Comparison of ENCODE assay signal across 26 mouse cellular contexts in genomic region chr4:100446897-100447296, GRCm38 (mm10). TPM values are rescaled to one million over a fixed set of nuclear protein-coding genes. Genes with fewer than 3 reads are reported as not detected.
DNase-seq lines count a peak whose midpoint lies in the region; ATAC-seq and TF ChIP-seq lines count a peak whose summit lies in the region.
"Had no signal": no experiment of that assay in that cellular context is flagged by ENCODE, and none has a peak within 500 bp of the region (broad histone marks: within the 10 kb centered on the region; RNA-seq: fewer than 3 reads in every experiment).

No protein-coding gene starts in this region.

- no peaks in the 10 kb centered on the region for H3K9me3 ChIP-seq in kidney, embryonic 15.5 days (replicated peaks)
- H3K9me3 ChIP-seq in hindbrain, embryonic 10.5 days = no peaks in the 10 kb centered on the region
- H3K9me3 ChIP-seq: embryonic facial prominence, embryonic 15.5 days; forebrain, embryonic 10.5 days; heart, embryonic 10.5 days had no signal

- peak overlapping the region; percentile 66 for H3K27ac ChIP-seq in kidney, embryonic 15.5 days
- H3K27ac ChIP-seq in kidney, adult 2 months (ENCODE audit: insufficient read depth, low read depth, low read length) = no peak overlapping the region
- H3K27ac ChIP-seq in hindbrain, embryonic 10.5 days = no peak overlapping the region
- H3K27ac ChIP-seq: embryonic facial prominence, embryonic 15.5 days; forebrain, embryonic 10.5 days; heart, embryonic 10.5 days; hindbrain, embryonic 14.5 days had no signal

- peaks cover 5% of the 10 kb centered on the region; the same call in 1 of the 2 replicates for H3K4me1 ChIP-seq in kidney, embryonic 15.5 days
- H3K4me1 ChIP-seq in kidney, adult 2 months (ENCODE audit: control insufficient read depth, insufficient read depth, low read length) = no peaks in the 10 kb centered on the region
- no peaks in the 10 kb centered on the region for H3K4me1 ChIP-seq in hindbrain, embryonic 10.5 days (replicated peaks)
- H3K4me1 ChIP-seq: embryonic facial prominence, embryonic 15.5 days; forebrain, embryonic 10.5 days; heart, embryonic 10.5 days had no signal

- 30% methylated on average over 3 of the region's 3 CpGs for WGBS in kidney, embryonic 15.5 days
- WGBS in kidney, adult 2 months = 42% methylated on average over 3 of the region's 3 CpGs
- WGBS in hindbrain, embryonic 10.5 days = 74% methylated on average over 3 of the region's 3 CpGs

- peaks cover 12% of the 10 kb centered on the region for H3K36me3 ChIP-seq in kidney, embryonic 15.5 days
- H3K36me3 ChIP-seq in kidney, adult 2 months (ENCODE audit: control insufficient read depth, insufficient read depth, low read length) = no peaks in the 10 kb centered on the region
- peaks cover 3% of the 10 kb centered on the region for H3K36me3 ChIP-seq in hindbrain, embryonic 10.5 days

- no peak for TF ChIP-seq CTCF in kidney, adult 2 months (conservative IDR thresholded peaks at IDR 0.05; ENCODE audit: insufficient read depth, insufficient read length, low read depth, low read length)

- no peak overlapping the region for H3K4me2 ChIP-seq in kidney, embryonic 15.5 days
- H3K4me2 ChIP-seq: embryonic facial prominence, embryonic 15.5 days; hindbrain, embryonic 14.5 days had no signal

- no peak for DNase-seq in kidney, adult 2 months
- peak; percentile 11 for DNase-seq in 3T3-L1 (ENCODE audit: low read depth, low spot score)
- DNase-seq in 416B (ENCODE audit: low read depth) = peak; percentile 30
- DNase-seq in hindbrain, embryonic 10.5 days (ENCODE audit: low spot score) = no peak
- DNase-seq: adrenal gland, postnatal 14 days; cerebellum, adult 18-20 months; cerebellum, adult 9-11 months; cerebellum, postnatal 36 days; gastrocnemius, postnatal 36 days; heart, adult 18-20 months; heart, postnatal 10 days had no signal

- H3K27me3 ChIP-seq in kidney, embryonic 15.5 days = no peaks in the 10 kb centered on the region
- no peaks in the 10 kb centered on the region for H3K27me3 ChIP-seq in kidney, adult 2 months (replicated peaks; ENCODE audit: control insufficient read depth, insufficient read depth, low read length)
- H3K27me3 ChIP-seq in hindbrain, embryonic 10.5 days (ENCODE audit: insufficient read depth, poor library complexity, severe bottlenecking) = no peaks in the 10 kb centered on the region
- H3K27me3 ChIP-seq: embryonic facial prominence, embryonic 15.5 days; Patski had no signal

- no peak overlapping the region for H3K9ac ChIP-seq in kidney, embryonic 15.5 days
- H3K9ac ChIP-seq: embryonic facial prominence, embryonic 15.5 days; hindbrain, embryonic 14.5 days had no signal

- H3K4me3 ChIP-seq in kidney, embryonic 15.5 days (replicated peaks) = no peak overlapping the region
- no peak overlapping the region for H3K4me3 ChIP-seq in kidney, adult 2 months (ENCODE audit: insufficient read depth, low read depth, low read length)
- no peak overlapping the region for H3K4me3 ChIP-seq in hindbrain, embryonic 10.5 days
- H3K4me3 ChIP-seq: embryonic facial prominence, embryonic 15.5 days; erythroblast, embryonic 14.5 days; forebrain, embryonic 10.5 days; heart, embryonic 10.5 days had no signal

- no peak for TF ChIP-seq POLR2A in kidney, adult 2 months (IDR thresholded peaks at IDR 0.05; ENCODE audit: low read depth, low read length)

- ATAC-seq in kidney, embryonic 15.5 days (replicated peaks; ENCODE audit: low FRiP score) = 0 out of 2 replicates have a peak, but pooled peaks have one; percentile 54
- 0 out of 2 replicates have a peak, but pooled peaks have one; percentile 37 for ATAC-seq in megakaryocyte progenitor cell, adult 5-6 weeks (replicated peaks; ENCODE audit: poor library complexity)
- ATAC-seq: activated CD4-positive, CD25-positive, alpha-beta regulatory T cell, adult 4 months; forebrain, embryonic 14.5 days; Patski had no signal

RNA-seq across cellular contexts. Expression of gene Ube2u, which starts 31.8 kb away (rescaled TPM):
- 0.68 and 1.8 TPM in 2 replicates for polyA plus RNA-seq in kidney, embryonic 15.5 days (2015; fragmentation: Nextera tagmentation; extraction: Ambion mirVana)
- polyA plus RNA-seq in kidney, adult 2 months (2012; rRNA removed) = 1.1 and 1.7 TPM in 2 replicates
- total RNA-seq in megakaryocyte progenitor cell, adult 5-6 weeks (2015) = not detected in 2 replicates
- not detected in 2 replicates for total RNA-seq in megakaryocyte progenitor cell, adult 5-6 weeks (2017)
- 0.82 and 1.3 TPM in 2 replicates for polyA plus RNA-seq in hindbrain, embryonic 10.5 days (2016; fragmentation: Nextera tagmentation; extraction: Ambion mirVana)
- total RNA-seq: adrenal gland, adult 18-20 months; adrenal gland, postnatal 14 days; gastrocnemius, adult 8-10 months; gastrocnemius, postnatal 36 days; heart, adult 18-20 months; heart, postnatal 10 days; hematopoietic stem cell, adult 5-6 weeks; MEL had no signal
- polyA plus RNA-seq: activated CD4-positive, CD25-positive, alpha-beta regulatory T cell, adult 4 months; C2C12; erythroblast, embryonic 14.5 days; Patski had no signal

Comparison
In these comparisons a context has a peak if more than half of its experiments do, and no peak if none do; other contexts are left out.
1. DNase-seq: peak in 3T3-L1 (single experiment) and 416B (single experiment); none in kidney, adult 2 months (single experiment) and hindbrain, embryonic 10.5 days (single experiment).